Mouse (Mus musculus) embryonic stem cell, embryonic (primary cell): ENCODE measurements around the gene Il17d.

ENCODE experiments used
- CTCF ChIA-PET, 4 experiments: fragments of 300-600 bp in 2 of 4; fragments of 350-600 bp in 2 of 4; sonication (Branson Sonifier 250); formaldehyde crosslinking; loops; one replicate each; lab custom pipeline; 2022; ENCODE audit warnings: inconsistent platforms in 2 of 4; lab: Charles Lee
- POLR2A ChIA-PET, 4 experiments: fragments of 300-600 bp in 2 of 4; fragments of 350-600 bp in 2 of 4; sonication (Branson Sonifier 250); formaldehyde crosslinking; loops; one replicate each; lab custom pipeline; 2022; ENCODE audit warnings: antibody characterized with exemption in 4 of 4, inconsistent platforms in 1 of 4; lab: Charles Lee

Gene Il17d

DNA sequence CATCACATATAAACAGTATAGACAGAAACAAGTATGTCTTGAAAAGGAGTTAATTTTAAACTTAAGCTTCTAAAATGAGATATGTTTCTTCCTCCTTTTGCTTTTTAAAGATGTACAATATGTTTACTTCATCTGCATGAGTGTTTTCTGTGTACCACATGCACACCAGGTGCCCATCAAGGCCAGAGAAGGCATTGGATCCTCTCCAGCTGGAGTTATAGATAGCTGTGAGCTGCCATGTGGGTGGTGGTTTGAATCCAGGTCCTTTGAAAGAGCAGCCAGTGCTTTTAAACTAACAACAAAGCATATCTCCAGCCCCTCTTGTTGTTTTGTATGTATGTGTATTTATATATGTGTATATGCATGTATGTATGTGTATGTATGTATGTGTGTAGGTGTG lies 28.4 kb downstream of the Il17d start:
- CTCF ChIA-PET = interaction anchor here in 1 of 4 experiments (1.5 kb wide), 1 partner anchor 20 kb away, joined by 3 read pairs; no protein-coding TSS in a partner anchor
- POLR2A ChIA-PET = interaction anchor here in 1 of 4 experiments (1.0 to 1.6 kb wide), 2 partner anchors 13 to 16 kb away, joined by 3 to 7 read pairs; no protein-coding TSS in a partner anchor

DNA sequence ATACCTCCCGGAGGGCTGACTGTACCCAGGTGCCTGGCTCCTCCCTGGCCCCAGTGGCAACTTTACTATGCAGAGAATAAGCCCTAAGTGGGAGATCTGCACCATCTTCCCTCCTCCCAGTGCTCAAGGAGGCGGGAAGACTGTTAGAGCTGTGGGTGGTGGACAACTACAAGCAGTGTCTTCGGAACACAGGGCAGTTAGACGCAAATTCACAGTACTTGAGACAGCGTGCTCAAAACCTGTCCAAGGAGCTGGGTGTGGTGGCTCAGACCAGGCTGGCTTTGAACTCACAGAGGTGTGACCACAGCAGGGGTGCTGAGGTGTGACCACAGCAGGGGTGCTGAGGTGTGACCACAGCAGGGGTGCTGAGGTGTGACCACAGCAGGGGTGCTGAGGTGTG lies 29.9 kb downstream of the Il17d start:
- ChIA-PET POLR2A (interaction anchor here in 3 of 4 experiments (1.0 to 2.7 kb wide), 10 partner anchors 8 to 72 kb away, joined by 3 to 20 read pairs (median 4); partner anchors contain the start of gene Eef1akmt1 (in 1 of the 3)), CTCF (interaction anchor here in 2 of 4 experiments (0.5 to 1.3 kb wide), 2 partner anchors 21 kb away, joined by 3 to 4 read pairs; no protein-coding TSS in a partner anchor)

DNA sequence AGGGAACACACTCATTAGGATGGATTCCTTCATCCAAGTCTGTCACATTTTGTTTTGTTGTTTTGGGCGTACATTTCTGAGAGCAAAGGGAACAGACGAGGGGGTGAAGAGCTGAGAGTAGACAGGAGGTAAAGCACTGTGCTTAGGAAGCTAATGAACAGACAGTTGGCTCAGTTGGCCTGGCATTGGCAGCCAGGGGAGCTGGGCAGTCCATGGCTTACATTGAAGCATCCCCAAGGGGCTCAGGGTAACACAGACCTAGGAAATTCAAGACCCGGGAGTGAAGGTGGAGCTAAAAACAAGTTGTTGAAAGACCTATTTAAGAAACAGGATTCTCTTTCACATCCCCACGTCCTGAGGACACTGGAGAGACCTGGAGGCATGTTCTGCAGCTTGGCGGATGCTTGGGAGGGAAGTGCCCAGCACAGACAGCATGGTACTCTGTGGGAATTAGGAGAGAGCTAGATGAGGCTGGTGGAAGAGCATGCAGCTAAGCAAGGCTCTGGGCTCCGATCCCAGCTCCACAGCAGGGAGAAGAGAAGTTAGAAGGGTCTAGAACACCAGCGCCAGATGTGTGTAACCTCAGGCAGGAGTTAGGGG lies 31.0 kb downstream of the Il17d start:
- ChIA-PET POLR2A (interaction anchor here in 2 of 4 experiments (0.5 to 2.7 kb wide), 13 partner anchors 9 to 71 kb away, joined by 3 to 20 read pairs (median 5); partner anchors contain the start of gene Eef1akmt1 (in 1 of the 2)), CTCF (interaction anchor here in 2 of 4 experiments (0.7 kb wide), 2 partner anchors 10 to 171 kb away, joined by 3 to 9 read pairs; no protein-coding TSS in a partner anchor)

DNA sequence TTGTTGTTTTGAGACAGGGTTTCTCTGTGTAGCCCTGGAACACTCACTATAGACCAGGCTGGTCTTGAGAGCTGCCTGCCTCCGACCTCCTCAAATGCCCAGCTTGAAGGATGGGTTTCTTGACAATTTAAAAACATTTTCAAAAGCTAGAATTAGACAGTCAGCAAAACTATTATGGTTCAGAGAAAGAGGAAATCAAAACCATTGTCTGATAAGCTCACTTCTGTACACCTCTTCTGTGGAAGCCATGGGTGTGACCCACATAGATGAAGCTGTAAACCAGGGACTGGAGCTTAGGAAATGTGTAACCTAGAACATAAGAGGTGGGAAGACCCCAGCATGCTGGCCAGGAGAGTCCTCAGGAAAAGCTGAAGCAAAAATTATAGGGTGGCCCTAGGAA lies 32.3 kb downstream of the Il17d start:
- POLR2A ChIA-PET = interaction anchor here in 1 of 4 experiments (0.7 kb wide), 1 partner anchor 12 kb away, joined by 4 read pairs; no protein-coding TSS in a partner anchor
- CTCF ChIA-PET = no interaction called here

DNA sequence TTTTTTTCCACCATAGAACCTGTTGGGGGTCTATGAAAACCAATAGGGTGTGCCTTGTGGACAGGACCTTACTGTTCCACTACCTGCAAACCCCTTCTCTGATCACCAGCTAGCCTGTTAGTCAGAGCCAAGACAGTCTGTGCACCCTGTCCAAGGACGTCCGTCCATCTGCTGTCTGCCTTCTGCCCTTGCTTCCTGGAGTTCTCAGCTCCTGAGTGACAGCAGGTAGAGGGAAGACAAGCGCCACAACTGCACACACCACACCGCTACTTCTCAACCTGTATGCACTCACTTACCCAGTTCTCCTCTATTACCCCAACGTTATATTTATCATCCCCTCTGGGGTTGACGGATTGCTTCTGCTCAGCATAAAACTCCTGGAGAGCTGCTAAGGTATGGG lies 41.0 kb downstream of the Il17d start:
- CTCF ChIA-PET = no interaction called here
- POLR2A ChIA-PET = interaction anchor here in 3 of 4 experiments (0.7 to 1.3 kb wide), 4 partner anchors 13 to 179 kb away, joined by 3 to 4 read pairs (median 3); no protein-coding TSS in a partner anchor

DNA sequence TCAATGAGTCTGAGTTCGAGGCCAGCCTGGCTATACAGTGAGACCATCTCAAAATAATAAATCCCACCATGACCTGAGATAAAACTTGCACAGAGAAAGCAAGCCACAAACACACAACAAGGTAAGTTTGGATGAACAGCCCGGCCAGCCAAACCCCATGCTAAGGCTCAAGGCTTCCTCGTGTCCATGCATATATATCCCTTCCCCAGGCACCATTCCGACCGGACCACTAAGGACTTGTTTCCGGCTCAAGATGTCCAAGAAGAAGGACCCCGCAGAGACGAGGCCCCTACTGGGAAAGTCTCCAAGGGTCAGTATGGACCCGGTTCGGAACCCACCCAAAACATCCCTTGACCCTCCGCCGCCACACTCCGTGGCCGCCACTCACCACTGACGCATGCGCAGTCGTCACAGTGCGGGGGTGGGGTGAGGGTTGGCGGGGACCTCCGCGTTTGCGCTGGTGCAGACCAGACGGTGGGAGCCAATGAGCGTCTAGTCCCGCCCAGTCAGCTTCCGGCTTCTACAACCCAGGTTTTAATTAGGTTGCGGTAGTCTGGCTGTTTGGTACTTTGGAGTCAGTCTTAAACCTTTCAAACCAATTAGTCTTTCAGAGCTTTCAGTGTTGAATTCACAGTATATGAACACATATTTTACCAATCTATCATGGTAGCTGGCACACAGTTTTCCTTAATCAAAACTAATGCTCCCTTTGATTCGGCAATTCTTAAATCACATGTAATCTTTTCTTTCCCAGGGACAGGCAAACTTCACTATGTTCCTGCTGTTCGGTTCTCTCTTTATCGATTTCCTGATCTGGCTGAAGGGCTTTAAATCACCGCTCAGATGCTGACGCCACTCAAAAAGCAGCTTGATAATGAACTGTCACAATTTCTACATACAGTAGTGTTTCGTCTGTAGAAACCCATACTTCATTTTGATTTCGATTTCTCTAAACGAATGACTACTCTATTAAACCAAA lies 46.9 kb downstream of the Il17d start, which contains the start of gene Eef1akmt1:
Eef1akmt1 (minus strand) TSS at position 458 of the 979 bp plus-strand sequence.
- POLR2A ChIA-PET = interaction anchor here in 2 of 4 experiments (0.7 to 2.6 kb wide), 19 partner anchors 10 to 195 kb away, joined by 3 to 9 read pairs (median 4); partner anchors contain the start of genes Cryl1 (in 1 of the 2), Ift88 (in 1 of the 2) and Xpo4 (in 1 of the 2)
- CTCF ChIA-PET = interaction anchor here in 2 of 4 experiments (0.5 to 1.4 kb wide), 3 partner anchors 23 to 42 kb away, joined by 3 to 4 read pairs (median 3); no protein-coding TSS in a partner anchor

DNA sequence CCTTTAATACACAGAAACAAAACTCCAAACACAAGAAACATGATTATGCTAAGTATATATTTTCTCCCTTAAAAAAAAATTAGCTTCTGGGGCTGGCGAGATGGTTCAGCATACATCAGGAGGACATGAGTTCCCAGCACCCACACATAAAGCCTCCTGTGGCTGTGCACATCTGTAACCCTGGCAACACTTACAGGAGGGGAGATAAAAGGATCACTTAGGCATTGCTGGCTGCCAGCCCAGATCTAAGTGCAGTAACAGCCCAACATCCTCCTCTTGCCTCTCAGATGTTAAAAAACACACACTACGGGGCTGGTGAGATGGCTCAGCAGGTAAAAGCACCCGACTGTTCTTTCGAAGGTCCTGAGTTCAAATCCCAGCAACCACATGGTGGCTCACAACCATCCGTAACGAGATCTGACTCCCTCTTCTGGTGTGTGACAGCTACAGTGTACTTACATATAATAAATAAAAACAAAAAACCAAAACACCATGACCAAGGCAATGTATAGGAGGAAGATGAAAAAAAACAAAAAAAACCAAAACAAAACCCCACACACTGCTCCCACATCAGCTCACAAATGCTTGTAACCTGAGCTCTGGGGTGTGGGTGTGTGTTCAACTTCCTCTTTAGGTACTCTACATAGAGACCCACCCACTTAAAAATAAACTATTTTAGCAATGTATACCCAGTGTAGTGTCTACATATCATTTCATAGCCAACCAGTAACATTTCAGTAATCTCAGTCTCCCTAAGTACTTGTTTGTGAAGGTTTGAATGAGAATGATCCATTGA lies 50.4 kb downstream of the Il17d start:
- POLR2A ChIA-PET = interaction anchor here in 1 of 4 experiments (1.0 kb wide), 1 partner anchor 37 kb away, joined by 3 read pairs; no protein-coding TSS in a partner anchor
- CTCF ChIA-PET = no interaction called here

DNA sequence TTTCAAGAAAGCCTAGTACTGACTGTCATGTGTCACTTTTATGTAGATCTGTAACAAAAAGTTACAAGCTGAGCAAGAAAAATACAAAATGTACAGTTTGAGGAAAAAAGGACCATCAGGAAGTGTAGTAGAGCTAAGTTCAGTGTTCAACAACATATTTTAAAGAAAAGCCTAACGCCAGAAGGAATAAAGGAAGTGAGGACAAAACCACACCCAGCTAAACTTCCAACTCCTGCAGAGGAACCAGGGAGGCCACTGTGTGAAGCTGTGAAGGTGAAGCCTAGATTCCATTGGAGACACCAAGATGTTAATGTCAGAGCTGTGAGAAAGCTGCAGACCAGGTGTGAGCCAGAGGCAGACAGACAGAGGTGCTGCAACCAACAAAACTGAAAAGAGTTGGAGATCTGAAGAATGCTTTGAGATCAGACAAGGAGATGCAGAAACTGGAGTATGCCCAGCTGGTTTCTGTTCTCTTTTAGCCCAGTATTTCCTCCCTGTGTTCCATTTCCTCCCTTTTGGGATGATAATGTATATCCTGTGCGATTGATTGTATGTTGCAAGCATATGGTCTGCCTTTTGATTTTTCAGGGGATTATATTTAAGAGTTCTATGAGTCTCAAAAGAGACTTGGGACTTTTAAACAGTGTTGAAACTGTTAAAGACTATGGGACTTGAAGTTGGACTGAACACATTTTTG lies 51.9 kb downstream of the Il17d start:
- ChIA-PET POLR2A (interaction anchor here in 2 of 4 experiments (0.7 to 1.7 kb wide), 4 partner anchors 8 to 46 kb away, joined by 3 to 4 read pairs (median 4); no protein-coding TSS in a partner anchor), CTCF (interaction anchor here in 1 of 4 experiments (0.5 kb wide), 1 partner anchor 82 kb away, joined by 3 read pairs; no protein-coding TSS in a partner anchor)

DNA sequence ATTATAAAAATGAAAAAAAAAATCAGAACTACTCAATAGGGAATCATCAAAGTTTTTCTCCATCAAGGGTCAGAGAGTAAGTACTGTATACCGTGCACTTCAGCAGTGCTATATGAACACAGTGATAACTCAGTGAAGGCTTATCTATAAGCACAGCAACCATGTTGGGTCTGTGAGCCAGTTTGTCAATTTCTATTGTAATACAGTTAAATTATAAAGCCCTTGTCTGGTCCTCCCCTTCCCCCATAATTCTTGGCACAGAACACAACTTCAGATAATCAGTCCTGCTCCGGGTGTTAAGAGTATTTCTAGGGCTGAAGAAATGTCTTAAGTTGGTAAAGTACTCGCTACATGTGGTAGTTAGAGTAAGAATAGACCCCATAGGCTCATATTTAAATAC lies 67.3 kb downstream of the Il17d start:
- CTCF ChIA-PET = no interaction called here

More for the DNA sequence above, 67.3 kb downstream of the Il17d start:
- POLR2A ChIA-PET = interaction anchor here in 1 of 4 experiments (0.7 kb wide), 1 partner anchor 49 kb away, joined by 3 read pairs; no protein-coding TSS in a partner anchor
